Mouse (Mus musculus): Measurements from ENCODE around the gene Exph5.

Exph5 gene

DNA sequence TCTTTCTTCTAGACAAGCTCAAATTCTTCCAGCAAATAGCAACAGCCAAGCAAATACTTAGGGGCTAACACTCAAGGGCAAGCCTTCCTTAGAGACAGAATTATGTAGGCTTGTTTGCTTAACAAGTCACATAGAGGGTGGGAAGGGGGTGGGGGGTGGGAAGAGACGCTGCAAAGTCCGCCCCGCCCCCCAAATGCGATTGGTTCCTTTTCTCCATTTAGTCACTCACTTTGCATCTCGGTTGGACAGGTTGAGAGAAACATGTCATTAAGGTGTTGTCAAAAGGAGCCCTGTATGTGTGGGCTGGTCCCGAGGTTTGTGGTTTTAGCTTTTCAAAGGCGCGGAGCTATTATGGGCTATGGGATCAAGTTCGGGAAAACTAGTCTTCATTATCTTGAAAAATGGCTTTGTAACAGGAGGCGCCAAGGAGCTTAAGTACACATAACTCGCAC is at the start of gene Exph5:
Gene Exph5 (plus strand): TSS at position 402 of the 452 bp plus-strand sequence.
- peak; percentile 72 for DNase-seq

- DNase-seq, result peak; percentile 87
These were observed 47.1 kb upstream of the Exph5 start for GRCm38 (mm10) chr9:53254368-53254767.

- DNase-seq, result no peak
These were observed 44.7 kb upstream of the Exph5 start for GRCm38 (mm10) chr9:53256690-53257305.

- no peak for DNase-seq
These were observed 43.7 kb upstream of the Exph5 start for GRCm38 (mm10) chr9:53257772-53258171.

GRCm38 (mm10) chr9:53258199-53258598 is 43.3 kb upstream of the Exph5 start:
- DNase-seq, result no peak

DNA sequence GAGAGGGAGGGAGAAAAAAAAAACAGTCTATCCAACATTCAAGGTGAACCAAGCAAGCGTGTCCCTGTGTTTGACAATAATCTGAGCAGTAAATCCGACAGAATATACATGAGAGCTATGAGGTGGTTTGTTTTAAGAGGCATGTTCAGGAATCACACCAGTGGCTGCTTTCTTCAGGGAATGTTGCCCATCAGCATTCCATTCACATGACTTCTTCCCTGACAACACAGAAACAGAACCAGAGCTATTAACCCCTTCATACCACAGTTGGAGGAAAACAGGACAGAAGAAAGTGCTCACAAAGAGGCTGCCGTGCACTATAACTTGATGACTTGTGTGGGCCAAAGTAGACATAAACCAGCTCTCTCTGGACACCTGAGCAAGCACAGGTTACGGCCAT is 37.1 kb upstream of the Exph5 start:
- DNase-seq, result no peak

DNA sequence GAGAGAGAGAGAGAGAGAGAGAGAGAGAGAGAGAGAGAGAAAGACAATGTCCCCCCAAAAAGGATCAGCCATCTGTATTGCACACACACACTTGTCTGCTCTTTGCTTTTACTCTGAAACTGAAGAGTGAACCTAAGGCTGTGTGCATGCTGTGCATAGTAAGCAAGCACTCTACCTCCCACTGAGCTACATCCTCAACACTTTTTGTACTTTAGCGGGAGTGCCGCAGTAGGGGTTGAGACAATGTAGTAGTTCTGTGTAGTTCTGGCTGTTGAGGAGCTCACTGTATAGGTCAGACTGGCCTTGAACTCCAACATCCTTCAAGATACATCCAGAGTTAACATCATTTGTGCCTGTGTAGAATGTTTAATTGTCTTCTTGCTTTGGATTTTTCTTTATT is 35.9 kb upstream of the Exph5 start:
- no peak for DNase-seq

DNA sequence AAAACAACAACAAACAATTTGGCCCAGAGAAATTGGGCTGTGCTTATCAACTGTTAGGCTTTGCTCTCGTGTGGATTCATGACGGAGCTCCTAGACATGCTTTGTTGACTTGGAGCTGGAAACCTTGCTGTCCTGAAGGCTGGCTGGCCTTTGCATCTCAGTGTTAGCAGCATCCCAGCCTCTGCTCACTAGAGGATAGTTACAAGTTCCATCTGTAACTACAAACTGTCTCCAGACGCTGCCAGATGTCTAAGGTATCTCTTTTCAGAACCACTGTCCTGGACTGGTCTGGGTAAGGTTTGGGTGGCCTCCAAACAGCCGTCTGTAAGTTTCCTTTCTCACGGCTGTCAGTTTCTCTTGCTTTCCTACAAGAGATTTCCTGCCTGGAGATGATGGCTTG is 33.4 kb upstream of the Exph5 start:
- DNase-seq, result no peak

DNA sequence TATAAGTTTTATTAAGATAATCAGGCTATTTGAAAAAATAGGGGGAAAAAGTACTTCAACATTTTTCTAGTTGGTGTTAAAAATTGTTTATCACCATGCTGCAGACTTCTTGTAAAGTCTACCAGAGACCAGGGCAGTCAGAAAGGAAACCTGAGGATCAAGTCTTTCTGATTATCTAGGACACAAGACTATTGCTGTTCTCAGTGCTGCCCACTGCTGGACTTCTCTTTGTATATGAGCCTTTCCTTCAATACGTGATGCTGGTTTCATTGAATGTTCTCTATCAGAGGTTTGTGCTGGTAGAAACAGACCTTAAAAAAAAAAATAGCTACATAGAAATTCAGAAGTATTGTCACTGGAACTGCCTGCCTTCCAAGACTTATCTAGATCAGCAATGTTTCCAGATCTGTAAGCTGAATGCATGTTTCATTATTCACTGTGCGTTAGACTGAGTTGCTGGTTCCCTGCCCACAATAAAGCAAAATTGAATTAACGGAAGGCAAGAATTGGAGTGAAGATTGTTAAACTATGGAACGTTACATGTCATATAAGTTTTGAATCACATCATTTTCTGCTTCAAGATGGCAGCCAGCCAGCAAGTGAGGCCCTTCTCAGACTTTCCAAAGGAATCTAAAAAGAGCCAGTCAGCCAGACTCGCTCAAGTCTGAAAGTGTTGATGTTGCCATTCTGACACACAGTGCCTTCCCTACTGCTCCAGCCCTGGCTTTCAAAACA is 32.6 kb upstream of the Exph5 start:
- DNase-seq, result peak; percentile 63

GRCm38 (mm10) chr9:53269466-53269755 is 32.1 kb upstream of the Exph5 start:
- no peak for DNase-seq

- DNase-seq, result no peak
These were observed 30.0 kb upstream of the Exph5 start for GRCm38 (mm10) chr9:53271281-53272022.

DNA sequence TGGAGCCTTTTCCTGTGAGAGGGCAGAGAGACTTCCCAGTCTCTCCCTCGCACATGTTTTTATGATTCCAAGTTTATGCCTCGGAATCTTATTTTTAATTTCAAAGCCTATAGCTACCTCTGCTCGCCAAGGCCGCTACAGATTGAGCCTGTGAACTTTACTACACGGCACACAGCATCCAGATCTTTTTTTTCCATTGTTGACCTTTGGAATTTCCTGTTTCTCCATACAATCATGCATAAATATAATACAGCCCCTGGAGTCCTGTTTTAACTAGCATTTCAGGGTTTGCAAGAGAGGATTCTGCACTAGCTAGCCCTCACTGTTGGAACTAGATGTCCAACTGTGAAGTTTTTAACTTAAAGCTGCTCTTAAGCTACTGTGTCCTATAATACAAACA is 29.3 kb upstream of the Exph5 start:
- no peak for DNase-seq

DNA sequence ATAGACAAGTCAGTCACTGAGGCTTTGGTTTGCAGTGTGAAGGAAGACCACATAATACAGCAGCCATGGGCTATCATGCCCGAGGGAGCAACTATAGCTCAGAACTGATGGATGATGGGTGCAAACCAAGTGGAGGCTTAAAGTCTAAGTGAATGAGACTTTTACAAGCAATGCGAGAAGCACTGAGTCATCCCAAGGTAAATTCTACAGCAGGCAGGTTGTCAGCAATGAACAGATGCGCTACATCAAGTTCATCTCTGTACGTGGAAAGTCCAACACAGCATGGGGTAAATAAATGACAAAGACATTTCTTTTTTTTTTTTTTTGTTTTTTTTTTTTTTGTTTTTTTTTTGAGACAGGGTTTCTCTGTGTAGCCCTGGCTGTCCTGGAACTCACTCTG is 28.8 kb upstream of the Exph5 start:
- no peak for DNase-seq

GRCm38 (mm10) chr9:53276381-53276780 is 25.1 kb upstream of the Exph5 start:
- DNase-seq, result no peak

- DNase-seq, result no peak
These were observed 22.5 kb upstream of the Exph5 start for GRCm38 (mm10) chr9:53278997-53279396.

- no peak for DNase-seq
These were observed 14.7 kb upstream of the Exph5 start for GRCm38 (mm10) chr9:53286793-53287192.

DNA sequence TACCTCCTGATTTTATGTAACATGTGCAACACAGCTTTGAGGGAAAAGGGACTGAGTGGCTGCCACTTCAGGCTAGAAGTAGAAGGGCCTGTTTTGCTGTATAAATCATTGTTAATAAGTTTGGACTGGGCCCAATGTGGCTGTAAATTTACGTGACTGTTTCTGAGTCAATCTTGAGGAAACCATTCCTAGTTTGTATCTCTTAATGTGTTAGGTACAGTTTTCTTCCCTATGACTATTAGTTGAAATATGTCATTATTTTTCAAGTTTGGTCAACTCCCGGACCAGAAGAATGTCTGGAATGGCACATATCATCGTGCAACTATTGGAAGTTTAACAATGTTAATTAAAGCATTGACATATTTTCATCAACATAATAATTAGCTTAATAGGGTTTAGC is 11.5 kb upstream of the Exph5 start:
- no peak for DNase-seq

GRCm38 (mm10) chr9:53292833-53293232 is 8.6 kb upstream of the Exph5 start:
- no peak for DNase-seq

- DNase-seq, result peak; percentile 5
These were observed 386 bp downstream of the Exph5 start for GRCm38 (mm10) chr9:53301801-53302311.

GRCm38 (mm10) chr9:53302415-53302814 is 945 bp downstream of the Exph5 start:
- no peak for DNase-seq

- DNase-seq, result no peak
These were observed 6.4 kb downstream of the Exph5 start for GRCm38 (mm10) chr9:53307904-53308303.

DNA sequence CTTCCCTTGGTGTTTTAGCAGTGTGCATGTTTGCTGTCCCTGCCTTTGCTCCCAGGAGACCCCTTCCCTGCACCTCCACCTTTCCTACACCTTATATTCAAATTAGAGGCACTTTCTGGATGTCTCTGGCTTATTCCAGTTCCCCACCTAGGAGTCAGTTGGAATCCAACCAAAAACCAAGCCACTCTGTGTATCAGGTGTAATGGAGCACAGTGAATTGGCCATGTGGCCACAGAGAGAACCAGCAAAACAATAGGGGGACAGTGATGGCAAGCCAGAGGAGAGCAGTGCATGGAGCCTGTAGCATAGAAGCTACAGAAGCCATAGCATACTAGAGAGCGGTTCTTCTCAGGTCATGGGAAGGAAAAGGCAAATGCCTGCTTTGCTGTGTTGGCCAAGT is 11.5 kb downstream of the Exph5 start:
- no peak for DNase-seq

DNA sequence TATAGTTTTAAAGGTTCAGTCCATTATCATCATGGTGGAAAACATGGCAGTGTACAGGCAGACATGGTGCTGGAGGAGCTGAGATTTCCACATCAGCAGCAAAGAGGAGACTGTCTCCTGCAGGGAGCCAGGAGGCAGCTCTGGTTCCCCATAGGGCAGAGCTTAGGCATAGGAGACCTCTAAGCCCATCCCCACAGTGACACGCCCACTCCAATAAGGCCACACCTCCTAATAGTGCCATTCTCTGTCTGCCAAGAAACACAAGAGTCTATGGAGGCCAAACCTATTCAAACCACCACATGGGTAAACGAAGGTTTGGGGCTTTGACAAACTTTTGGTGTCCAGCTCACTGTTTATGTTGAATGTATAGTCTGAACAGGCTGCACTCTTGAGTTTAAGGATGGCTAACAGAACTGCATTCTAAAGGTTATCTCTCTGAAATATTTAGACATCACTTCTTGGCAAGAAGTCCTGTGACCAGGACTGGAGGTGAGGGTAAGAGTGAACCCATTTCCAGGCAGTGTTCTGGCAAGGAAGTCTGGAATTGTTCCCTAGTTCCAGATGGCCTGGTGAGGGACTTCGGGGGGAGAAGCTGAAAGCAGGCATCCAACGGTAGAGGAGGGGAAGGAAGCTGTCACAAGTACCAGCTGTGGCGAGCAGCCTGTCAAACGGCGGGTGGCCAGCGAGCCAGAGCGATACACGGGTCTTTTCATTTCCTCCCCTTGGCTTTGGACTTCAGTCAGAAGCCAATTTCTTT is 19.6 kb downstream of the Exph5 start:
- DNase-seq, result peak; percentile 22
